Mouse (Mus musculus): ENCODE data around the gene Odf4. TPM values are rescaled to one million over a fixed set of nuclear protein-coding genes. Genes with fewer than 3 reads are reported as not detected.

Gene Odf4
- polyA plus RNA-seq, 1 experiment from 2014 or later: not detected

DNA sequence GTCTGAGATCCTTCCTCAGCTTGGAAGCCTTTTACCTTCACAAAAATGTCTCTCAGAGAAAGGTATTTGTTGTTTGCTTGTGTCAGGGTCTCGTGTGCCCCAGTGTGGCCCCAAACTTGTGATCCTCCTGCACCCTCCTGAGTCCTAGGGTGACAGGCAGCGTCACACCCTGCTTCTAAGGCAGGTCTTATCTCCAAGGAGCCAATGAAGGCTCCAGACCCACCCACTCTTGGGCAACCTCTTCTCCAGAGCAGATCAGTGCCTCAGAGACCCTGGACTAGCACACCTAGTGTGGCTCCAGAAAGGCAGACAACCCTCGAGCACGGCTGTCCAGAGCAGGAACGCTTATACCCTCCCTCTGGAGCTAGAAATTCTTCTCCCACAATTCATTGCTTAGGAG is 42.5 kb downstream of the Odf4 start:
- 82% methylated on average over 5 of the region's 5 CpGs for WGBS
- DNase-seq (ENCODE audit: low spot score): no peak
- Histone ChIP-seq H3K27ac (ENCODE audit: low read depth, low read length) (no peak overlapping the region), H3K36me3 (ENCODE audit: control insufficient read depth, insufficient read depth, low read length) (no peaks in the 10 kb centered on the region), H3K27me3 (replicated peaks; ENCODE audit: control insufficient read depth, insufficient read depth, low read length) (no peaks in the 10 kb centered on the region), H3K4me2 (ENCODE audit: low read length) (no peak overlapping the region), H3K9me3 (replicated peaks; ENCODE audit: control insufficient read depth, low read length) (no peaks in the 10 kb centered on the region), H3K4me1 (ENCODE audit: control insufficient read depth, insufficient read depth, low read length) (no peaks in the 10 kb centered on the region), H3K4me3 (ENCODE audit: low read depth, low read length) (no peak overlapping the region), H3K9ac (ENCODE audit: low read length) (no peak overlapping the region)
- no peak for ATAC-seq

DNA sequence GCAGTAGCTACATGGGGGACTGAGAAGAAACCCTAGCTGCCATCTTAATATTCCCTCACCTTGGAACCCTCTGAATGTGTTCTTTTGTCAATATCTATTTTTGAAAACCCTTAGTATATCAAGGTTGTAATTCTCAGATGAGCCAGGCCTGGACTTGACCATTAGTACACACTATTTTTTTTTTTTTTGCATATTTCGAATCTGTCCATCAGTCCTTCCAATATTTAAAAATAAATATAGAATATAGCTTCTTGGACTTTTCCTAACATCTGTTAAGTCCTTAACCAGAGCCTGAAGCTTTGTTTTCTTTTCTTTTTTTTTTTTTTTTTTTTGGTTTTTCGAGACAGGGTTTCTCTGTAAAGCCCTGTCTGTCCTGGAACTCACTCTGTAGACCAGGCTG is 43.0 kb downstream of the Odf4 start:
- ATAC-seq (no peak), DNase-seq (ENCODE audit: low spot score) (no peak)
- Histone ChIP-seq H3K9ac (ENCODE audit: low read length) (no peak overlapping the region), H3K4me3 (ENCODE audit: low read depth, low read length) (no peak overlapping the region), H3K36me3 (ENCODE audit: control insufficient read depth, insufficient read depth, low read length) (no peaks in the 10 kb centered on the region), H3K9me3 (replicated peaks; ENCODE audit: control insufficient read depth, low read length) (no peaks in the 10 kb centered on the region), H3K27me3 (replicated peaks; ENCODE audit: control insufficient read depth, insufficient read depth, low read length) (no peaks in the 10 kb centered on the region), H3K27ac (ENCODE audit: low read depth, low read length) (no peak overlapping the region), H3K4me2 (ENCODE audit: low read length) (no peak overlapping the region), H3K4me1 (ENCODE audit: control insufficient read depth, insufficient read depth, low read length) (no peaks in the 10 kb centered on the region)
- WGBS: 81% methylated on average over 2 of the region's 2 CpGs

DNA sequence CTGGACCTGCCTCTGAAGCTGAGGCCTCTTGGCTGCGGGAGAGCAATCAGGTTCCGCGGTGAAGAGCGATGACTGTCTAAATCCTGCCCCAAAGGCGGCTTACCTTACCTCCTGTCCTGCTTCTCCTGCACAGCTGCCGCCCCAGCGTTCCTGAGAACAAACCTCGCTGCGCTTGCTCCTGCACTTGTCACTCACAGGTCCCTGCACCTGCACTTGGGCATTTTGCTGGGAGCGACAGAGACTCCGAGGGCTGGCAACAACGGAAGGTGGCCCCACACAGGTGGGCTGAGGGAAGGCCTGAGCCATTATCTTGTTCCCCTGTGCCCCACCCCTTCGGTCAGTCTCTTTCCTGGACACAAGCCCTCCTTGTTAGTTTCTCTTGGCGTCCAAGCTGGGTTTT is 44.8 kb downstream of the Odf4 start:
- no peak overlapping the region for H3K4me2 ChIP-seq (ENCODE audit: low read length)
- no peak for DNase-seq (ENCODE audit: low spot score)
- 17% methylated on average over 14 of the region's 14 CpGs for WGBS

DNA sequence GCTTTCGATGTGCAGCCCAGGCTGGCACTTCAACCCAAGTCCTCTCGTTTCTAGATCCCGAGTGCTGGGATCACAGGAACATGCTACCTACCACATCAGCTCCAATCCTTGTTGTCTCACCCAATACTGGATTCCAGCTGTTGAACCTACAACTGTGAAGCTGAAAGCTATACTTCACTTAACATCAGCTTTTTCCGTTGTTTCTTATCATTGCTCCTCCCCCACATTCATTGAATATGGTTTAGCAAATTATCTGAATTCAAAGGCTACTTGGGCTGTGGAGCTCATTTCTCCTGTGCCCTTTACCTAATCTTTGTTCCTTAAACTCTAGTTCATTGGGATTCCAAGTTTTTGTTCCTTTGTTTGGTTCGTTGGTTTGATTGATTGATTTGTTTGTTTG is 48.1 kb downstream of the Odf4 start:
- WGBS: 82% methylated on average over 5 of the region's 5 CpGs

More for the DNA sequence above, 44.8 kb downstream of the Odf4 start:
- Histone ChIP-seq H3K9ac (ENCODE audit: low read length) (no peak overlapping the region), H3K9me3 (replicated peaks; ENCODE audit: control insufficient read depth, low read length) (no peaks in the 10 kb centered on the region), H3K4me1 (ENCODE audit: control insufficient read depth, insufficient read depth, low read length) (no peaks in the 10 kb centered on the region), H3K4me3 (ENCODE audit: low read depth, low read length) (no peak overlapping the region), H3K27ac (ENCODE audit: low read depth, low read length) (no peak overlapping the region), H3K27me3 (replicated peaks; ENCODE audit: control insufficient read depth, insufficient read depth, low read length) (no peaks in the 10 kb centered on the region), H3K36me3 (ENCODE audit: control insufficient read depth, insufficient read depth, low read length) (no peaks in the 10 kb centered on the region)
- no peak for ATAC-seq

DNA sequence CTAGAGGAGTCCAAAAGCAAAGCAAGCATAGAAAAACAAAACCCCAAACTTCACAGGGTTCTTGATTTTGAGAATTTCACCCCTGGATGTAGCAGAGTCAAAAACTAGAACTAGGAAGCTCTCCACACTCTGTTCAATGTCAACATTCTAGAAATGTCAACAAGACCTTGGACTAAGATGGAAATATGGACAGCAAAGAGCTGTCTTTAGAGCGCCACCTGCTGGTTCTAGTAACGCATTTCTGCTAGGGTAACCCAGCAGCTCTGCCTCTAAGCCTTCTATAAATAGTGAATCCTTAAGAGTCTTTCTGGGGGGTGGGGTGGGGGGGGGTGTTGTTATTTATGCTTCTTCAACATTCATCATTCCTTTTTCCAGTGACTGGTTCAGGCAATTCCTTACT is 52.0 kb downstream of the Odf4 start:
- ATAC-seq: no peak
- H3K4me2 ChIP-seq (ENCODE audit: low read length): no peak overlapping the region
- no peaks in the 10 kb centered on the region for H3K27me3 ChIP-seq (replicated peaks; ENCODE audit: control insufficient read depth, insufficient read depth, low read length)
- 0% methylated on average over 2 of the region's 2 CpGs for WGBS
- H3K27ac ChIP-seq (ENCODE audit: low read depth, low read length): no peak overlapping the region
- H3K36me3 ChIP-seq (ENCODE audit: control insufficient read depth, insufficient read depth, low read length): no peaks in the 10 kb centered on the region
- no peaks in the 10 kb centered on the region for H3K4me1 ChIP-seq (ENCODE audit: control insufficient read depth, insufficient read depth, low read length)
- H3K9ac ChIP-seq (ENCODE audit: low read length): no peak overlapping the region
- no peak overlapping the region for H3K4me3 ChIP-seq (ENCODE audit: low read depth, low read length)
- no peaks in the 10 kb centered on the region for H3K9me3 ChIP-seq (replicated peaks; ENCODE audit: control insufficient read depth, low read length)
- peak; percentile 86 for DNase-seq (ENCODE audit: low spot score)

More for the DNA sequence above, 48.1 kb downstream of the Odf4 start:
- no peak overlapping the region for H3K4me3 ChIP-seq (ENCODE audit: low read depth, low read length)
- H3K4me1 ChIP-seq (ENCODE audit: control insufficient read depth, insufficient read depth, low read length): no peaks in the 10 kb centered on the region
- ATAC-seq (no peak), DNase-seq (ENCODE audit: low spot score) (no peak)
- no peaks in the 10 kb centered on the region for H3K9me3 ChIP-seq (replicated peaks; ENCODE audit: control insufficient read depth, low read length)
- no peak overlapping the region for H3K27ac ChIP-seq (ENCODE audit: low read depth, low read length)
- H3K36me3 ChIP-seq (ENCODE audit: control insufficient read depth, insufficient read depth, low read length): no peaks in the 10 kb centered on the region
- H3K27me3 ChIP-seq (replicated peaks; ENCODE audit: control insufficient read depth, insufficient read depth, low read length): no peaks in the 10 kb centered on the region
- H3K9ac ChIP-seq (ENCODE audit: low read length): no peak overlapping the region
- H3K4me2 ChIP-seq (ENCODE audit: low read length): no peak overlapping the region

Other genes starting within 250 kb of the Odf4 start
- 88.8 and 105 TPM in 2 replicates for gene Myh10, start 235.5 kb downstream of the Odf4 start, polyA plus RNA-seq (2014; fragmentation: Nextera tagmentation; extraction: Ambion mirVana)
- gene Ndel1, start 55.2 kb downstream of the Odf4 start, polyA plus RNA-seq (2014; fragmentation: Nextera tagmentation; extraction: Ambion mirVana): 70.0 and 80.2 TPM in 2 replicates
- gene Rnf222, start 38.5 kb downstream of the Odf4 start, polyA plus RNA-seq (2014; fragmentation: Nextera tagmentation; extraction: Ambion mirVana): not detected in 2 replicates
- 673 and 871 TPM in 2 replicates for gene Rpl26, start 25.5 kb downstream of the Odf4 start, polyA plus RNA-seq (2014; fragmentation: Nextera tagmentation; extraction: Ambion mirVana)
- gene Arhgef15, start 30.4 kb upstream of the Odf4 start, polyA plus RNA-seq (2014; fragmentation: Nextera tagmentation; extraction: Ambion mirVana): 5.8 and 6.3 TPM in 2 replicates
- gene Slc25a35, start 41.0 kb upstream of the Odf4 start, polyA plus RNA-seq (2014; fragmentation: Nextera tagmentation; extraction: Ambion mirVana): 0.75 and 1.2 TPM in 2 replicates
- 35.2 and 43.5 TPM in 2 replicates for gene Rangrf, start 48.1 kb upstream of the Odf4 start, polyA plus RNA-seq (2014; fragmentation: Nextera tagmentation; extraction: Ambion mirVana)
- gene Pfas, start 81.4 kb upstream of the Odf4 start, polyA plus RNA-seq (2014; fragmentation: Nextera tagmentation; extraction: Ambion mirVana): 14.1 and 15.6 TPM in 2 replicates
- gene Ctc1, start 88.8 kb upstream of the Odf4 start, polyA plus RNA-seq (2014; fragmentation: Nextera tagmentation; extraction: Ambion mirVana): 43.4 and 56.1 TPM in 2 replicates
- 69.2 and 74.0 TPM in 2 replicates for gene Aurkb, start 118.6 kb upstream of the Odf4 start, polyA plus RNA-seq (2014; fragmentation: Nextera tagmentation; extraction: Ambion mirVana)
- gene Borcs6, start 132.6 kb upstream of the Odf4 start, polyA plus RNA-seq (2014; fragmentation: Nextera tagmentation; extraction: Ambion mirVana): 10.7 and 13.9 TPM in 2 replicates
- gene Tmem107, start 143.7 kb upstream of the Odf4 start, polyA plus RNA-seq (2014; fragmentation: Nextera tagmentation; extraction: Ambion mirVana): 45.2 and 49.6 TPM in 2 replicates
- 124 and 188 TPM in 2 replicates for gene Vamp2, start 161.4 kb upstream of the Odf4 start, polyA plus RNA-seq (2014; fragmentation: Nextera tagmentation; extraction: Ambion mirVana)
- gene Per1, start 168.1 kb upstream of the Odf4 start, polyA plus RNA-seq (2014; fragmentation: Nextera tagmentation; extraction: Ambion mirVana): 6.8 and 11.6 TPM in 2 replicates
- gene Hes7, start 193.3 kb upstream of the Odf4 start, polyA plus RNA-seq (2014; fragmentation: Nextera tagmentation; extraction: Ambion mirVana): 0.23 and 0.24 TPM in 2 replicates
- gene 9130213A22Rik, start 195.5 kb upstream of the Odf4 start, polyA plus RNA-seq (2014; fragmentation: Nextera tagmentation; extraction: Ambion mirVana): 0.14 TPM in 2 replicates
- gene Aloxe3, start 198.8 kb upstream of the Odf4 start, polyA plus RNA-seq (2014; fragmentation: Nextera tagmentation; extraction: Ambion mirVana): 0.94 and 2.1 TPM in 2 replicates
- 0.15 TPM in 1 of 2 replicates, not detected in the other for gene Alox12b, start 229.9 kb upstream of the Odf4 start, polyA plus RNA-seq (2014; fragmentation: Nextera tagmentation; extraction: Ambion mirVana)

Data from forebrain, embryonic 14.5 days (tissue).